Mouse (Mus musculus): ENCODE measurements around the gene Pak1ip1.

DNA sequence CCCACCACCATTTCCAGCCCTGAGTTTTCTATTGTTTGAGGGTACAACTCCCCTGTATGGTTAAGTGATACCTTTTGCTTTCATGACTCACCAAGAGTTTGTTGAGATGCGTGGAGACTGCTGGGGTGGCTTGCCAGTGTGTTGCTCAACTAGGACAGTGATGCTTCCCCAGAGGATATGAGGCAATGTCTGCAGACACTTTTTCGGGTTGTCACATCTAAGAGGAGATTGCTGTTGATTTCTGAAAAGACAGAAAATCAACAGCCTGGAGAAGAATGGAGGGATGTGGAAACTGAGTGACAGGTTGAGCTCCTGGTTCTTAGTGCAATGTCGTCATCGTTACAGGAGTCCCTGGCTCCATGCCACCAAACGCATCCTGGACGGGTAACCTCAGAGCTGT is 47.6 kb upstream of the Pak1ip1 start:
- TF ChIP-seq CTCF (conservative IDR thresholded peaks at IDR 0.05; ENCODE audit: low read length): no peak
- no peak for TF ChIP-seq POU5F1 (IDR thresholded peaks at IDR 0.05; ENCODE audit: borderline replicate concordance, low read length)
- no peak for TF ChIP-seq NANOG (IDR thresholded peaks at IDR 0.05; ENCODE audit: borderline replicate concordance, low read length)

Data from E14TG2a.4 (cell line).